Mouse (Mus musculus) T-cell, adult 2 months (primary cell): Measurements from ENCODE around the gene Lcn4.
A peak's percentile ranks its signal among the peaks of the same experiment; 100 is the strongest.

Experiments
- DNase-seq: peaks from one replicate; pipeline ENCODE4 v3.0.0; 2022; ENCODE audit warnings: low spot score

The Lcn4 gene

DNA sequence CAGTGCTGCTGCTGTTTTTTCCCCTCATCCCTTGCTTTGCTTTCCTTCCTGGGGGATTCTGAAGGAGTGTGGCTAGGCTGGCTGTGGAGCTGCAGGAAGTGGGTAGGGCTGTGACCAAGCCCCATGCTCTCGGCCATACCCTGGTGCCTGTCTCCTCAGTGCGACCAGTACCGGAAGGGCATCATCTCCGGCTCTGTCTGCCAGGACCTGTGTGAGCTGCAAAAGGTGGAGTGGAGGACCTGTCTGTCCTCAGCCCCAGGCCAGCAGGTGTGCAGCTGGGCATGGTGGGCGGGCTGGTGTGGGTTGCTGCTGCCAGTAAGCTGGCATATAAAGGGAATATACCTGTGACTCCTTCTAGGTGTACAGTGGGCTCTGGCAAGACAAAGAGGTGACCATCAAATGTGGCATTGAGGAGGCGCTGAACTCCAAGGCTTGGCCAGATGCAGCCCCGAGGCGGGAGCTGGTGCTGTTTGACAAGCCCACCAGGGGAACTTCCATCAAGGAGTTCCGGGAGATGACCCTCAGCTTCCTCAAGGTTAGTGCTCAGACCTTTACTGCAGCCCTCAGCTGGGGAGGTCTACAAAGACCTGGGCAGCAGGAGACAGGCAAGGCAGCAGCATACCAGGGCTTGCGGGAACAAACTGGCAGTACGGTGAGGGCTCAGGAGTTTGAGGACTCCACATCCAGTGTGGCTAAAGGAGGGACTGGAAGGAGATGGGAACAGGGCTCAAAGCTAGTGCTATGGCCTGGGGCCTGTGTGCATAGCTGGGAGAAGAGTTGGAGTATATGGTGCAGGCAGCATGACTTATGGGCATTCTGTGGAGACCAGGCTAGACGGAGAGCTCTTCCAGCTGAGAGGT, 36.2 kb downstream of the Lcn4 start:
- DNase-seq, result no peak

GRCm38 (mm10) chr2:26633953-26634530, 37.0 kb downstream of the Lcn4 start:
- no peak for DNase-seq

- no peak for DNase-seq
Observed at GRCm38 (mm10) chr2:26632541-26633395, 38.3 kb downstream of the Lcn4 start.

- DNase-seq, result no peak
Observed at GRCm38 (mm10) chr2:26628792-26629437, 42.2 kb downstream of the Lcn4 start.

DNA sequence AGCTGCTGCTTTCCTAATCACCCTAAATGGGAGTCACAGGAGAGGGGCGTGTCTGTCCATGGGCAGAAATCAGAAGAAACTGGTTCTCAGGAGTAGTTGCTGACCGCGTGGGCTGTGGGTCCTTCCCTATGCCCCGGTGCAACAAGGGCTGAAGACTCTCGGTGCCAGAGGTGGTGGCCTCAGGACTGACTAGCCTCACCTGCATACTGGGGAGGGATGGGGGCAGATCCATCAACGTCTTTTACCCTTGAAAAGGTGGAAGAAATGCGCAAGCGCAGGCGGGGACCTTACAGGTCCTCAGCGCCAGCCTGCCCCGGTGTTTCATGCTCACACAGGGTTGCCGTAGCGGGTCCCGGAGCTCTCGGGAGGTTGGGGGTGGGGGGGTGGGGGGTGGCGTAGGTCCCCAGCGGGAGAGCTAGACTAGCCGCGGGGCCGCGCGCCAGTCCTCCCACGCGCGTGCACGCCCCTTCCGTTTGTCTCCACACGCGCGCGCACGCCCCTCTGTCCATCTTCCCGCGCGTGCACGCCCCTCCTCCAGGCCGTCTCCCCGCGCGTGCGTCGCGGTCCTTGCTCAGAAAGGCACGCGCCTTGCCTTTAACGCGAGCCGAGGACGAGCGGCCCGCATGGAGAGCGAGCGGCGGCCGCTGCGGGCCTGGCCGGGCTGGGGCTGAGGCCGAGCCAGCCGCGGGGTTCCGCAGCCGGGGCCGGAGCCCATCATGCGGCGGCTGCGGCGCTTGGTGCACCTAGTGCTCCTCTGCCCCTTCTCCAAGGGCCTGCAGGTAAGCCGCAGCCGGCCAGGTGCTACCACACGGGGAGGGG, 43.0 kb downstream of the Lcn4 start, which contains the start of gene Fam69b:
Gene Fam69b, plus strand, starts transcription at position 537 of the 819 bp plus-strand sequence.
- peak; percentile 57 for DNase-seq

- no peak for DNase-seq
Observed at GRCm38 (mm10) chr2:26626081-26626480, 45.0 kb downstream of the Lcn4 start.

- no peak for DNase-seq
Observed at GRCm38 (mm10) chr2:26625419-26625818, 45.7 kb downstream of the Lcn4 start.

DNA sequence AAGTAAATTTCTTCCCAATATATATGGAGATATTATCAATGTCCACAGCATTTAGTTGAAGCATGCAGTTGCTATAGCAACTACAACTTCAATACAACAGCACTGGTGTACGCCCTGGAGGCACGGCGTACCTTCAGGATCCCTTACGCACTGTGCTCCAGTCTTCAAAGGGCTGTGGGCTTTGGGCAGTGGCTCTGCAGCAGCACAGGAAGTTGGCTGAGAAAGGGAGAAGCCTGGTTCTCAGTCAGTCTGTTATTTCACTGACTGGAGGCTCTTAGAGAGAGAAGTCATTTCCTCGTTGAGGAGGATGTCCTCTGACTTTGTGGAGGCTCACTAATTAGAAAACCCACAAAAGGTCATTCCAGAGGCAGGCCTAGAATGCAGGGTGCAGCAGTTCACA, 48.1 kb downstream of the Lcn4 start:
- peak; percentile 82 for DNase-seq

DNA sequence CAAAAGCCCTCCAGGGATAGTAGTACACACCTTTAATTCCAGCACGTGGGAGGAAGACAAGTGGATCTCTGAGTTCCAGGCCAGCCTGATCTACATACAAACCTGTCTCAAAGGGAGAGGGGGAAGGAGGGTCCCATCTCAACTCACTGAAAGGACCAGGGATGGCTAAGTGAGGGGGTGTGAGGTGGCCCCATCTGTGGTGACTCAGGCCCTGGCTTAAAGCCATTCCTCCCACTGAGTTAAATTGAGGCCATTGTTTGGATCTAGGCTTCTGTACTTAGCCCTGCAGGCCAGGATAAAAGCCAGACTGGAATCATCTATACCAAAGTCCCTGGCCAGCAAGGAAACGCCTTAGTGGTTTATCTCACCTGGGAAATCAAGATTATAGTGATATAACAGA, 49.8 kb downstream of the Lcn4 start:
- DNase-seq, result no peak

DNA sequence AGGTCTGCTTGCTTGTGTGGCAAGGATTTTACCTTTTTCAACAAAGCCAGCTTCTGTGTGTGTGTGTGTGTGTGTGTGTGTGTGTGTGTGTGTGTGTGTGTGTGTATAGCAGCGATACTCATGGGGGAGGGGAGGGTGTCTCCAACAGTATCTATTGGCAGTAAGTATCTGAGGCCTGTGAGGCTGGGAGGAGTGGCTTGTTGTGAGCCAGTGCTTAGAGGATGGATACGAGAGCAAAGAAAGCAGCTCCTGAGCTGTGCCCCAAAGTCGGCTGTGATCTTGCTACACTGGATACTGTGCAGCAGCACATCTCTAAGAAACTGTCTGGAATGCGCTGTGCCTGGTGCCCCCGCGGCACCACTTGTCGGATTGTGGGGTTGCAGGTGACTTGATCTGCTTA, 53.2 kb downstream of the Lcn4 start:
- DNase-seq, result no peak
